Mouse (Mus musculus) macrophage (primary cell): ENCODE results near the gene Park7. TPM values are rescaled to one million over a fixed set of nuclear protein-coding genes. Genes with fewer than 3 reads are reported as not detected.
A peak's percentile ranks its signal among the peaks of the same experiment; 100 is the strongest.

Experiments used
- H3K27ac ChIP-seq: fragments of 350-480 bp; formaldehyde crosslinking; 2 replicates; pipeline ENCODE4 v1.9.0; 2021
- H3K36me3 ChIP-seq: fragments of 350-480 bp; formaldehyde crosslinking; 2 replicates; pipeline ENCODE4 v1.9.0; 2021; ENCODE audit errors: inconsistent target
- H3K4me3 ChIP-seq: fragments of 350-480 bp; formaldehyde crosslinking; 2 replicates; pipeline ENCODE4 v1.9.0; 2021; ENCODE audit errors: inconsistent target
- H3K79me2 ChIP-seq: fragments of 350-480 bp; formaldehyde crosslinking; 2 replicates; pipeline ENCODE4 v1.9.0; 2021; ENCODE audit errors: inconsistent target
- WGBS: methylation state at CpG from one replicate; pipeline ENCODE4 v1.1.7; 2026; ENCODE audit warnings: inconsistent platforms; ENCODE audit not compliant: missing documents; 5-methylcytosine and 5-hydroxymethylcytosine counted together
- polyA plus RNA-seq: library from polyadenylated mRNA; stranded (reverse); fragments of 250-400 nt; gene quantifications from 3 replicates; pipeline ENCODE4 v1.2.4, GENCODE M21; 2018; ENCODE audit warnings: inconsistent platforms
- total RNA-seq, 78 experiments: library from RNA; depleted of rRNA; stranded (reverse); fragments of 250-400 nt; gene quantifications; 1 replicate in 9 of 78; 2 replicates in 24 of 78; 3 replicates in 43 of 78; 4 replicates in 2 of 78; pipeline ENCODE4 v1.2.4; 2018; ENCODE audit warnings: inconsistent platforms in 56 of 78

The Park7 gene
- total RNA-seq (2018; cell fraction: chromatin; rRNA removed): 10 to 100 TPM in 14 of 26 experiments, 1 to 10 TPM in 12; 1.6 to 26.7 (median 10.6) TPM
- total RNA-seq (2018; cell fraction: cytosol; rRNA removed): 100 to 1,000 TPM in 12 of 26 experiments, 10 to 100 TPM in 14; 75.6 to 145 (median 99.0) TPM
- total RNA-seq (2018; cell fraction: nucleus; rRNA removed): 10 to 100 TPM in 25 of 26 experiments, 1 to 10 TPM in 1; 9.4 to 48.8 (median 24.2) TPM
- polyA plus RNA-seq: 102 to 170 TPM (median 110 TPM) in 3 replicates

DNA sequence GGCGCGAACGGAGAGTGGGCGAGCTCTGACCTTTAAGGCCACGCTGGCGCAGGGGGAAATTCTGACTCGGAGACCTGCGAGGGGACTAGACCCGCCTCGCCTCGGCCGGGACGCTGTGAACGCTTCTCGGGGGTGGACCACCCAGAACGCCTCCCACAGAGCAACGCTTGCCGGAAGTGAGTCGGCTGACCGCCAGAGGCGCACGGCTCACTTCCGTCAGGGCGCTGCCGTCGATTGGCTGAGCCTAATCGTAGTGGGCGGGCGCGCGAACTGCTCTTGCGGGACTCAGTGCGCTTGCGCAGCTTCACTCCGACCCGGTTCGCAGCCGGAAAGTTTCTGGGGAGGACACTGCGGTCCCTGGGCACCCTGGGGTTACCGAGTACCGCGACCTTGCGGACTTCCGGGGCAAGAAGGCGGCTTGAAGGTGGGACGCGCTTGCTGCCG lies at the start of gene Park7, which contains the start of gene Tnfrsf9:
TSS of gene Park7 (minus strand) at position 148 of the 444 bp plus-strand sequence.
TSS of gene Tnfrsf9 (plus strand) at position 273 of the 444 bp plus-strand sequence.
- H3K27ac ChIP-seq: peak within 1 kb of the TSS; percentile 85
- H3K4me3 ChIP-seq: peak within 1 kb of the TSS; percentile 70
- WGBS: under 1% methylated on average over 46 of the region's 48 CpGs
- no peaks in the 10 kb centered on the region for H3K36me3 ChIP-seq
- no peaks in the 10 kb centered on the region for H3K79me2 ChIP-seq

DNA sequence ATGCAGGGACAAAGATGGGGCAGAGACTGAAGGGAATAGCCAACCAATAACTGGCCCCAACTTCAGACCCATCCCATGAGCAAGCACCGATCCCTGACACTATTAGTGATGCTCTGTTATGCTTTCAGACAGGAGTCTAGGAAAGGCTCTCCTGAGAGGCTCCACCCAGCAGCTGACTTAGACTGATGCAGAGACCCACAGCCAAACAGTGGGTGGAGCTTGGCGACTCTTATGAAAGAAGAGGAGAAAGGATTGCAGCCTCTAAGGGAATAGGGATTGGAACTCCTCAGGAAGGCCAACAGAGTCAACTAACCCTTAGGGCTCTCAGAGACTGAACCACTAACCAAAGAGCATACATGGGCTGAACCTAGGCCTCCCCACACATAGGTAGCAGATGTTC lies 49.5 kb upstream of the Park7 start:
- H3K4me3 ChIP-seq: no peak overlapping the region
- H3K36me3 ChIP-seq: no peaks in the 10 kb centered on the region
- H3K79me2 ChIP-seq: no peaks in the 10 kb centered on the region
- WGBS: 62% methylated on average over 2 of the region's 2 CpGs
- no peak overlapping the region for H3K27ac ChIP-seq

DNA sequence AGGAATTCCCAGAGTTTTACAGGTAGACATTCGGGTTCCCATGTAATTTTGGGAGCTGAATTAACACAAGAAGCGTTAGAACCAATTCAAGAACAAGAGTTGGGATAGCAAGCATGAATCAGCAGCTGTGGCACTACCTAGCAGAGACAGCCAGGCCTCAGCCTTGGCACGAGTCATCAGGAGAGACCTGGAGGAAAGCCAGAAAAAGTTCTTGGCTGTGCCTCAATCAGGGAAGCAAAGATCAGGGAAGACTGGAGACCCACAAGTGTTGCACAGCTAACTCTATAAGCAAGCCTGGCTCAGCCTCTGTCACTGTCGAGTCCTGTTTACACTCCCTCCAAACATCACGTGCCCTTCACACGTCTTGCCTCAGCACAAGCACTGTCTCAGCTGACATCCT lies 48.0 kb upstream of the Park7 start:
- Histone ChIP-seq H3K79me2 (no peaks in the 10 kb centered on the region), H3K27ac (no peak overlapping the region), H3K4me3 (no peak overlapping the region), H3K36me3 (no peaks in the 10 kb centered on the region)
- WGBS: 68% methylated on average over 6 of the region's 6 CpGs

DNA sequence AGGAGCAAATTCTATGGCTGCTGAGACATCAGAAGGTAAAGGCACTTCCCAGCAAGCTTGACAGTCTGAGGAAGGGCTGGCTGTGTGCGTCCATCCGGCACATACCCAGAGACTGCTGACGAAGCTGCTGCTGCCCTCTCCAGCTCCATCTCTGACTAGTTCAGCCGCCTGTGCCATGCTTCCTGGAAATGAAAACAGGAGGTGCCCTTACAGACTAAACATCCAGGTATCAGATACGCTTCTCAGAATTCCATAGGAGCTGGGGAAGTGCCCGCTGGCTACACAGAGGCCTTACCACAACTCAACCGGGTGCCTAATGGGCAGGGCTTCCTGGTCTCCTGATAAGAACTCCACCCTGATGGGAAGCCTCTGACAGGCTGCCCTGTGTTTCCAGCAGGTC lies 44.3 kb upstream of the Park7 start:
- H3K36me3 ChIP-seq: no peaks in the 10 kb centered on the region

DNA sequence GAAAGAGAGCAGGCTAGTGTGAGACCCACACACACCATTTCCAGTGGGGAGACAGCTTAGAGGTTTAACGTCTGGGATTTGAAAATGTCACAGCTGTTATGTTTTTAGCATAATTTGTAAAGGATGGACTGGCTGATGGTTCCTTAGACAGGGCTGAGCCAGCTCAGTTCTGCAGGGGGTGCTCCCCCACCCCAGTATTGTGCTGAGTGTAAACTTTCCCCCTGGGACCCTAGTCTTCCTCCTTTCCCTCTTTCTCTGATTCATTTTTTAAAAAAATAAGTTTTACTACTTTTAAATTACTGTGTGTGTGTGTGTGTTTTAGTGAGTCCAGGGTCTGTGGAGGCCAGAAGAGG lies 42.8 kb upstream of the Park7 start:
- Histone ChIP-seq H3K4me3 (no peak overlapping the region), H3K79me2 (no peaks in the 10 kb centered on the region), H3K27ac (no peak overlapping the region), H3K36me3 (no peaks in the 10 kb centered on the region)
- WGBS: 77% methylated on average over 1 of the region's 1 CpGs

More for the DNA sequence above, 44.3 kb upstream of the Park7 start:
- H3K79me2 ChIP-seq: no peaks in the 10 kb centered on the region
- H3K27ac ChIP-seq: no peak overlapping the region
- H3K4me3 ChIP-seq: no peak overlapping the region
- WGBS: 80% methylated on average over 7 of the region's 7 CpGs

DNA sequence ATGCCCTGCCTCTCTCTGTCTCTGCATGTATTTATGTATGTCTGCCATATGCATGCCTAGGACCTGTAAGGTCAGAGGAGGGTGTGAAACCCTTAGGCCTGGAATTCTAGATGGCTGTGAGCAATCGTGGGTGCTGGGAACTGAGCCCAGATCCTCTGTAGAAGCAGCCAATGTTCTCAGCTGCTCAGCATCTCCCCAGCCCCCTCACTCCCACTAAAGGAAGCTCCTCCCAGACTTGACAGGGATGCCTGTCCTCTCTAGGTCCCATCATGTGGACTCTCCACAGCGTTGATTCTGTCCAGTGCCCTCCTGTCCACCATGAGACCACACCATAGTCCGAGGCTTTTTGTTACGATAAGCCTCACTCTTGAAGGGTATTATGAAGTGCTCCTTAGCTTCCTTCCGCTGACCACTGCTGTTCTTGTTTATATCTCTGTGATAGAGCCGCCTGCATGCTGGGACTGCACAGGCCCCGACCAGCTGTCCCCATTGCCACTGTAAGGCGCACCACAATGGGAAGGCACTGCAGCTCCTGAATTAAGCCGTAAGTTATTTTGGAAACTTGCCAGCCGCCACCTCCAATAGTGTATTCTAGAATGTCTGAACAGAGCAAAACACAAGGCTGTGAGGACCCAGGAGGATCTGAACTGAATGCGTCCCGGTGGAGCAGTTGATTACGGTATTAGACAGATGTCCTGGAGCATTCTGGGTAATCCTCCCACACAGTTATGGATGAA lies 42.3 kb upstream of the Park7 start:
- Histone ChIP-seq H3K27ac (no peak overlapping the region), H3K79me2 (no peaks in the 10 kb centered on the region), H3K4me3 (no peak overlapping the region), H3K36me3 (no peaks in the 10 kb centered on the region)
- WGBS: 89% methylated on average over 13 of the region's 13 CpGs

DNA sequence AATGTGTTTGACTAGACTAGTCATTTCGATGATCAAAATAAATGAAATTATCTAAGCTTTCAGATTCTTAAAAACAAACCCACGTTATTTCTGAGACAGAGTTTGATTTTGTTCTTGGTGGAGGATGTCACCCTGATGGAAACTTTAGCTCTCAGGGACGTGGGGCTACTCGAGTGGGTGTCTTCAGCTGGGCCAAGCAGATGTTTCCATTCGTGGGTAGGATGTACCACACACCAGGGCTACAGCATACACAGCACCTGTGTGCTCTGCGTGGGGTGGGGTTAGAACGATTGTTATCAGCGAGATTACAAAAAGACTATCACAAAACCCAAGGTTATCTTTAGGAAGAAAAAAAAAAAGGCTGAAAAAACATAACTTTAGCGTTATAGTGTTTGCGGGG lies 36.7 kb upstream of the Park7 start:
- H3K4me3 ChIP-seq: no peak overlapping the region
- WGBS: 82% methylated on average over 10 of the region's 10 CpGs
- no peaks in the 10 kb centered on the region for H3K36me3 ChIP-seq
- H3K79me2 ChIP-seq: no peaks in the 10 kb centered on the region
- no peak overlapping the region for H3K27ac ChIP-seq

DNA sequence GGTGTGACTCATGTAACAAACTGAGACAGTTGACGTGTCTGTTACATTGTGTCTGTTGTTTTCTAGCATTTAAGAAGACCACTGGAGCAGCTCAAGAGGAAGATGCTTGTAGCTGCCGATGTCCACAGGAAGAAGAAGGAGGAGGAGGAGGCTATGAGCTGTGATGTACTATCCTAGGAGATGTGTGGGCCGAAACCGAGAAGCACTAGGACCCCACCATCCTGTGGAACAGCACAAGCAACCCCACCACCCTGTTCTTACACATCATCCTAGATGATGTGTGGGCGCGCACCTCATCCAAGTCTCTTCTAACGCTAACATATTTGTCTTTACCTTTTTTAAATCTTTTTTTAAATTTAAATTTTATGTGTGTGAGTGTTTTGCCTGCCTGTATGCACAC lies 30.5 kb upstream of the Park7 start:
- WGBS: 94% methylated on average over 7 of the region's 7 CpGs
- no peak overlapping the region for H3K4me3 ChIP-seq
- no peaks in the 10 kb centered on the region for H3K79me2 ChIP-seq

DNA sequence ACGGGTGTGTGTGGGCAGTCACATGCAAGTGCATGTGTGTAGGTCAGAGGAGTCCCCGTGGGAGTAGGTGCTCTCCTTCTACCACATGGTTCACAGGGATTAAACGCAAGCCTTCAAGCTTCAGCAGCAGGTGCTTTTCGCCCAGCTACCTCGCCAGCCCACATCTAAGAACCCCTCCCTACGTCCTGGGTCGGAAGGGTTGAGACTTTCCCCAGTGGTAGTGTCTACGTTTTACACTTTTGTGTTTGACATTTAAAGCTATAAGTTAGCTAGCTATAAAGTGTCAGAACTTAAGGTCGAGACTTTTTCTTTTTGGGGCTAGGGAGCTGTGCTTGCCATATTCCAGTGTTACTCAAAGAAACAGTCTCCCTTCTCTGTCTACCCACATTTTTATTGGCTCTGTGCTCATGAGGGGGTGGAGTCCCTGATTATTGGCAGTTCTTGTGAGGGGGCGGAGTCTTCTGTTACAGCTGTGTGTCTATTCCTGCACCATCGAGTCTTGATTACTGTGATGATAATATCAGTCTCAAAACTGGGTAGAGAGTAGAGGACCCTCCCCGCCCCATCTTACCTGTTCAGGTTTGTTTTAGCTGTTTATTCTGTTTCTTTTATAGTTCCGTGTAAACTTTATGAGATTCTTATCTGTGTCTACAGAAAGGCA lies 25.9 kb upstream of the Park7 start:
- WGBS: 87% methylated on average over 13 of the region's 13 CpGs
- no peak overlapping the region for H3K4me3 ChIP-seq
- no peaks in the 10 kb centered on the region for H3K36me3 ChIP-seq
- no peak overlapping the region for H3K27ac ChIP-seq
- no peaks in the 10 kb centered on the region for H3K79me2 ChIP-seq

More for the DNA sequence above, 30.5 kb upstream of the Park7 start:
- Histone ChIP-seq H3K36me3 (no peaks in the 10 kb centered on the region), H3K27ac (no peak overlapping the region)

DNA sequence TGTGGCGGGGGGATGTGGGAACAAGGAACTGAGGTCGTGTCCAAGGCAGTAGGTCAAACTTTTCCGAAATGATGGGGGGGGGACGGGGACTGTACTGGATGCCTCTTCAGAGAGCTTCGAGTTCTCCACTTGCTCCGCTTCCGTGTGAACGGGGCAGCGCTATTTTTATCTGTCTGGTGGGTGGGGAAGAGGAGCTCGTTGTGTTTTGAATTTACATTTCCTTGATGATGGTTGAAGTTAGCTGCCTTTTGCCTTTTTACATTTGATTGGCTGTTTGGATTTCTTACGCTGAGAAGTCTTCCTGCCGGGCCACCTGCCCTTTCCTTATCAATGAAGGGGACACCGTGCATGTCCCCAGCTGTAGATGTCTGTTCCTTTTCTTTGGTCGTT lies 23.8 kb upstream of the Park7 start:
- no peaks in the 10 kb centered on the region for H3K79me2 ChIP-seq
- H3K36me3 ChIP-seq: no peaks in the 10 kb centered on the region
- H3K4me3 ChIP-seq: no peak overlapping the region
- 35% methylated on average over 14 of the region's 14 CpGs for WGBS
- no peak overlapping the region for H3K27ac ChIP-seq

DNA sequence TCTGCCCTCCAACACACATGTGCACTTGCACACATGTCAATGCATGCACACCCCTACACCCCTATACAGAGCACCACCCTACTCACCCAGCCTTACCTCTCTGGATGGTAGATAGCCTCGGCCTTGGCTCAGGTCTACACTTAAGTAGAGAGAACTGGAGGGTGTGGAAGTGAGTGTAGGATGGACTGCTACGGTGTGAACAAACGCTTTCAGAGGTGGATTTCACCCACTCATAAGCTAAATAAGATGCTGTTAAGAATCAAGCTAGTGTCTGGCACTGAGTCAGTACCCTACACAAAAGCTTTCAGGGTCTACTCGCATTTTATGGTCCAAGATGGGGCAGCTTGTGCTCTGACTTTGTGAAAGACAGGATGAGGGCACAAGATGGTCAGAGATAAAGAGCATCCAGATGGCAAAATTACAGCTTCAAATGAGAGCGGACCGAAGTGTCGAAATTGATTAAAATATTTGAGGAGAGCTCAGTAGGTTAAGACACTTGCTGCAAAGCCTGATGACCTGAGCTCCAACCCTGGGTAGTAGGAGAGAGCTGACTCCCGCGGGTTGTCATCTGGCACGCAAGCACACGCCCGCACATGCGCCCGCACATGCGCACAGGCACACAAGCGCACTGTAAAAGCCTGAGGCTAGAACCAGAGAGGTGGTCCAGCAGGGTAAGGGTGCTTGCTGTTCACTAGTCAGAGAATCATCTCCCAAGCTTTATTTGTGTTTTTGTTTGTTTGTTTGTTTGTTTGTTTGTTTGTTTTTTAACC lies 23.2 kb upstream of the Park7 start:
- Histone ChIP-seq H3K79me2 (no peaks in the 10 kb centered on the region), H3K36me3 (no peaks in the 10 kb centered on the region), H3K27ac (no peak overlapping the region), H3K4me3 (no peak overlapping the region)
- 64% methylated on average over 16 of the region's 16 CpGs for WGBS

DNA sequence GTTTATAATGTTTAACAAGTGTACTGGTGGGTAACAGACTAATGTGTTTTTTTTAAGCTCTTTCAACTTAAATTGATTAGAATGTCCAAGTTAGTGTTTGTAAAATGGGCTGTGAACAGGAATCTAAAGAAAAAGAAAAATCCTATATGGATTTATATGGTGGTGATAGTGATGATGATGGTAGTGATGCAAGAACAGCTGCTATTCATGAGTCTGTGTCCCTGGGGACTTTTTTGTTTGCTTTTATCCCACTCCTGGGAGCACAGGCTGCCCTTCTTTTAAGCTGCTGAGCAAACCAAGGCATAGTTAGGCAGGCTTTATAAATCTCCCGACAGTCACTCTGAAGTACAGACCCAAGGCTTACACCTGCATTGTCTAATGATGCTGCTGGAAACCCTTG lies 19.3 kb upstream of the Park7 start:
- no peak overlapping the region for H3K27ac ChIP-seq
- no peaks in the 10 kb centered on the region for H3K36me3 ChIP-seq
- H3K79me2 ChIP-seq: no peaks in the 10 kb centered on the region
- 78% methylated on average over 1 of the region's 1 CpGs for WGBS
- H3K4me3 ChIP-seq: no peak overlapping the region

DNA sequence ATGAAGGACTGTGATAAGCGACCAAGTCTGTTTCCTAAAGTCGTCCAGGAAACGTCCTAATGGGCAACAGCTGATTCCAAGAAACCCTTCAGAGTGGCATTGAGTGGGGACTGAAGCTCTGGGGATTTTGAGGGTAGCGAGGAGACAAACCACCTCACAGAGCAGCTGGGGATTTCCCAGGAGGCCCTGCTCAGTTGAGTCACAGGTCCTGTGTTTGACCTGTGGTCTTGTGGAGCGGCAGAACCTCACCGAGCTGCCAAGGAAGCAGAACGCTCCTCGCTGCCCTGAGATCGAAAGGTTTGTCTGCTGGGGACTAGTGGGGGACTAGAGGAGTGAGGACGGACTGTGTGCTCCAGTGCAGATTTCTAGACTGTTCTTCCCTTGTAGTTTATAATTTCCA lies 13.6 kb upstream of the Park7 start:
- Histone ChIP-seq H3K27ac (no peak overlapping the region), H3K4me3 (no peak overlapping the region), H3K36me3 (no peaks in the 10 kb centered on the region), H3K79me2 (no peaks in the 10 kb centered on the region)
- 6% methylated on average over 10 of the region's 10 CpGs for WGBS

DNA sequence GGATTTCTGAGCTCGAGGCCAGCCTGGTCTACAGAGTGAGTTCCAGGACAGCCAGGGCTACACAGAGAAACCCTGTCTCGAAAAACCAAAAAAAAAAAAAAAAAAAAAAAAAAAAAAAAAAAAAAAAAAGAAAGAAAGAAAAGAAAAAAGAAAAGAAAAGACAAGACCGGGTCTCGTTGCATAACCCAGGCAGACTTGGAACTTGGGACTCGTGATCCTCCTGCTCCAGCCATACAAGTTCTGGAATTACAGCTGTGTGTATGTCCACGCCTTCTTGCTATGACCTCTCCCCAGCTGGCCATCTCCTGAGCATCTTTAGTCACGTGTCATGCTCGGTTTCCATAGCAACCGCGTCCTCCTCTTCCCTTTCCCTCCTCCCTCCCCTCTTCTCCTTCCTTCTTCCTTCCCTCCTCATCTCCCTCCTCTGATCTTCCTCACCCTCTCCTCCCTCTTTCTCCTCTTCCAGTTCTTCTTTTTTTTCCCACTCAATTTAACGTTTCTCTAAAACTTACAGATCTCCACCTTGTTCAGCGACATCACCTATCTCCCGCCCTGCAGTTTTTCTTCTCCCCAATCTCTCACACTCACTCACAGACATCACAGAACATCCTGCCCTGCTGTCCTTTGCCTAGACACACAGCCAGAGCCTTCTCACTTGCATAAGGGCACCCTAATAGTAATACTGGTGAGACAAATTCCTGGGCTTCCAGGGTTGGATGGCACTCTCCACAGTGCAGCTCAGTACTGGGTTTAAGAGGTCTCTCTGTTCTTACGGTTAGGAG lies 12.9 kb upstream of the Park7 start:
- no peaks in the 10 kb centered on the region for H3K79me2 ChIP-seq
- H3K4me3 ChIP-seq: no peak overlapping the region
- H3K27ac ChIP-seq: no peak overlapping the region
- 43% methylated on average over 12 of the region's 14 CpGs for WGBS
- no peaks in the 10 kb centered on the region for H3K36me3 ChIP-seq
